Mouse (Mus musculus) ES-E14 (cell line): ENCODE results near the gene Pkp3. TPM values are rescaled to one million over a fixed set of nuclear protein-coding genes. Genes with fewer than 3 reads are reported as not detected.
A peak's percentile ranks its signal among the peaks of the same experiment; 100 is the strongest.

Experiments
- DNase-seq: peaks from one replicate; pipeline ENCODE4 v3.0.0-alpha.2; 2013; ENCODE audit warnings: low read depth, low spot score
- H3K27ac ChIP-seq: 2 replicates; pipeline ENCODE4 v1.5.1; 2012; ENCODE audit warnings: low read depth, mild to moderate bottlenecking, low read length, moderate library complexity, mixed read lengths; ENCODE audit not compliant: poor library complexity, insufficient read depth, severe bottlenecking
- H3K36me3 ChIP-seq: 2 replicates; pipeline ENCODE4 v1.6.1; 2012; ENCODE audit warnings: mild to moderate bottlenecking, low read length, moderate library complexity, mixed read lengths; ENCODE audit not compliant: control insufficient read depth, poor library complexity, insufficient read depth, severe bottlenecking
- H3K4me1 ChIP-seq, 2 experiments: fragments of 150-350 bp in 1 of 2; sonication (generic) in 1 of 2; 2 replicates each; pipeline ENCODE4 v1.6.1; 2012; ENCODE audit warnings: low read length in 2 of 2, mild to moderate bottlenecking in 1 of 2, mixed read lengths in 1 of 2; ENCODE audit not compliant: control insufficient read depth in 2 of 2, insufficient read depth in 2 of 2, poor library complexity in 1 of 2
- H3K4me3 ChIP-seq, 2 experiments: fragments of 150-350 bp in 1 of 2; sonication (generic) in 1 of 2; 2 replicates each; pipeline ENCODE4 v1.5.1; 2012; ENCODE audit warnings: low read length in 2 of 2, low read depth in 1 of 2, mild to moderate bottlenecking in 1 of 2, mixed read lengths in 1 of 2; ENCODE audit not compliant: insufficient read depth in 1 of 2, poor library complexity in 1 of 2, severe bottlenecking in 1 of 2
- H3K9ac ChIP-seq: 2 replicates; pipeline ENCODE4 v1.6.1; 2012; ENCODE audit warnings: low read depth, mild to moderate bottlenecking, low read length, mixed read lengths; ENCODE audit not compliant: poor library complexity, insufficient read depth, severe bottlenecking
- H3K9me3 ChIP-seq: fragments of 150-350 bp; sonication (generic); 2 replicates; pipeline ENCODE4 v1.6.1; 2012; ENCODE audit warnings: low read depth, mild to moderate bottlenecking, low read length; ENCODE audit not compliant: control insufficient read depth, insufficient read depth
- CHD2 ChIP-seq: IDR thresholded peaks from 2 replicates; pipeline ENCODE4 v1.6.1; 2014; ENCODE audit warnings: mild to moderate bottlenecking, low read depth, low read length, inconsistent platforms
- HCFC1 ChIP-seq: IDR thresholded peaks from 2 replicates; pipeline ENCODE4 v1.6.1; 2012; ENCODE audit warnings: low read length, inconsistent platforms, borderline replicate concordance; ENCODE audit not compliant: insufficient read depth
- MAFK ChIP-seq: IDR thresholded peaks from 2 replicates; pipeline ENCODE4 v1.6.1; 2014; ENCODE audit warnings: mild to moderate bottlenecking, low read depth, low read length, inconsistent platforms; ENCODE audit not compliant: insufficient read depth
- ZC3H11A ChIP-seq: IDR thresholded peaks from 2 replicates; pipeline ENCODE4 v1.6.1; 2012; ENCODE audit warnings: low read depth, mild to moderate bottlenecking, inconsistent platforms, low read length, borderline replicate concordance
- ZNF384 ChIP-seq: IDR thresholded peaks from 2 replicates; pipeline ENCODE4 v1.6.1; 2012; ENCODE audit warnings: low read depth, low read length, inconsistent platforms
- in situ Hi-C, 2 experiments: fragments of 600-800 bp; cut with MboI; formaldehyde crosslinking; loops; one replicate each; pipeline ENCODE4 v1.15.1; 2025; ENCODE audit warnings: low sequenced_read_pairs in 2 of 2, inconsistent platforms in 1 of 2; ENCODE audit not compliant: unreplicated experiment in 2 of 2
- total RNA-seq: library from RNA; depleted of rRNA; stranded (reverse); fragments of 300-350 nt; gene quantifications from 2 replicates; pipeline ENCODE4 v1.2.3, GENCODE M21; 2012

Gene Pkp3
- total RNA-seq, 1 experiment, result 8.0 TPM

GRCm38 (mm10) chr7:141042539-141042938 is 35.5 kb upstream of the Pkp3 start:
- peaks cover 5 to 30% of the 10 kb centered on the region in 2 experiments; a peak in 3 of 4 replicates for H3K4me1 ChIP-seq
- no peak overlapping the region for H3K4me3 ChIP-seq
- TF ChIP-seq CHD2, result no peak
- no peak for TF ChIP-seq HCFC1
- TF ChIP-seq ZC3H11A, result no peak
- TF ChIP-seq ZNF384, result no peak
- TF ChIP-seq MAFK, result no peak
- no peak overlapping the region for H3K9ac ChIP-seq
- no peaks in the 10 kb centered on the region for H3K9me3 ChIP-seq
- in situ Hi-C loops, result loop anchor here in 1 of 2 experiments (10.0 kb wide), 1 partner anchor 88 kb away; the partner anchor contains the start of genes Gm45717, Ifitm2 and Ifitm5
- no peaks in the 10 kb centered on the region for H3K36me3 ChIP-seq
- no peak for DNase-seq
- no peak overlapping the region for H3K27ac ChIP-seq

GRCm38 (mm10) chr7:141046931-141047580 is 31.0 kb upstream of the Pkp3 start:
- TF ChIP-seq CHD2 (no peak), ZNF384 (no peak), MAFK (no peak), ZC3H11A (no peak), HCFC1 (no peak)
- in situ Hi-C loops, result loop anchor here in 1 of 2 experiments (10.0 kb wide), 1 partner anchor 92 kb away; the partner anchor contains the start of genes Gm45717, Ifitm2 and Ifitm5
- Histone ChIP-seq H3K9ac (peak overlapping the region; percentile 49; the same call in 1 of the 2 replicates), H3K9me3 (no peaks in the 10 kb centered on the region), H3K36me3 (no peaks in the 10 kb centered on the region), H3K4me3 (peak overlapping the region; percentile 13 to 25; a peak in 2 of 4 replicates), H3K27ac (peak overlapping the region; percentile 88), H3K4me1 (peaks cover 7 to 29% of the 10 kb centered on the region in 2 experiments)
- DNase-seq, result no peak

DNA sequence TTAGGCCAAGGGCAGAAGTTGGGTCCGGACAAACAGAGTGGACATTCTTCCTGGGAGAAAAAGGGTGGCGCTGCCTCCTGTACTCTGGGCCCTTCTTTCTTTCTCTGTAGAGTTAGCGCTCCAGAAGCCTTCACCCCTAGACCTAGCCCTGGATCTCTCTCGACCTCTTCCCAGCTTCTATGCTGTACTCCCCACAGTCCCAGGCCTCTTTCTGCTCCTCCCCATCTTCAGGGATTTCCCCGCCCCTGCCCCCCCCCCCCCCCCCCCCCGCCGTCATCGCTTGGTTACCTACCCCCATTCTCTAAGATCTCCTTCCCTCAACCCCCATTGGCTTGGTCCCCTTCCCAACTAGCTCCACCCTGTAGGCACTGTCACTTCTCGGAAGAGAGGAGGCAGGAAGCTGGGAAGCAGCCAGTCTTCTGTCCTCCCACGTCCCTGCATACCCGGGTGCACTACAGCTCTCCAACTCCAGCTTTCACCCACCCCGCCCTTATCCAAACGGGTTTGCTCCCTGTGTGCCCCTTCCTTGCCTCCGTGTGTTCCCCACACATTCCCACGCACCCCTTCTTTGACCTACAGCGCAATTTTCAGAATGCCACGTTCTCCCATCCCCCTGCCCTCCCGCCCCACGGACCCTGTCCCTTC is 30.3 kb upstream of the Pkp3 start:
- Histone ChIP-seq H3K27ac (peak overlapping the region; percentile 98), H3K9me3 (no peaks in the 10 kb centered on the region), H3K4me3 (peak overlapping the region; percentile 61 to 71), H3K4me1 (peaks cover 7 to 27% of the 10 kb centered on the region in 2 experiments), H3K36me3 (no peaks in the 10 kb centered on the region), H3K9ac (peak overlapping the region; percentile 84)
- in situ Hi-C loops, result loop anchor here in 1 of 2 experiments (10.0 kb wide), 1 partner anchor 93 kb away; the partner anchor contains the start of genes Gm45717, Ifitm2 and Ifitm5
- no peak for DNase-seq
- TF ChIP-seq MAFK, result no peak
- no peak for TF ChIP-seq ZC3H11A
- no peak for TF ChIP-seq ZNF384
- no peak for TF ChIP-seq HCFC1
- TF ChIP-seq CHD2, result no peak

DNA sequence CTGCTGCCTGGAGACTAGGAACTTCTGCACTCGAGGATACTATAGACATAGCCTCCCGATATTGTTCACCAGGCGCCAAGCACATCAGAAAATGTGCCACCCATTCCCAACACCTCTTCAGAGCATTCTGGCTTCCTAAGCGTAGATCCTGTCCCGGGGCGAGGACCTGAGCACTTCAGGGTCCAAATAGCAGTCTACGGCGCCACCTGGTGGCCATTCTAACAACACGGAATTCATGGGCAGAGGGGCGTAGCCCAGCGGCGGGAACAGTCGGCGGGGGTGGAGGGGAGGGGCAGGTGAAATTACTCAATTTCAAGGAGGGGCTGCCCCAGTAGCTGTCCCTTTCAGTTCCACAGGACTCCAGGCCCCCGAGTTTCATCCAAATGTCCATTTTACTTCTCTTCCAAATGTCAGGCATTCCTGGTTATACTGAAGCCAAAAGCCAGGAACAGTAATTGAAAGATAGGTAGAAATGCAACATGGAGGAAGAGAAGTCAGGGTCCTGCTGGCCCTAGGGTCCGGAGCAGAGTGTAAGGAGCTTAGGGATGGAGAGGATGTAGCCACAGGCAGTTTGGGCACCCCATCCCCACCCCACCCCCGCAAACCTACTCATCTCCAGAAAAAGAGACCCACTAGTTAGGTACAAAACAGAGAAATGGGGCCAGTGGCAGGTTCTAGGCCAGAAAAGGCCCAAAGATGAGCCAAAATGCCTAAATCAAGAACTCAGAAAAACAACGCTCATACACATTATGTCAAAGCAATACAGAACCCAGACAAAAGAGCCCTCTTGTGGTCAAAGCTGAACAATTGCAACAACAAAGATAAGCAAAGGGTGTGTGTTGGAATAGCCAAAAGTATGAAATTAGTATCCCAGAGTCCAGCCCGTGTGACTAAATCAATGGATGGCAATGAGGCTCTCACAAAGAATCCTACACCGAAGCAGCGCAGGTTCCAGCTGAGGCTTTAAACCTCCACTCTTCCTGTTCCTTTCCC is 29.5 kb upstream of the Pkp3 start:
- H3K9ac ChIP-seq, result peak overlapping the region; percentile 84
- peaks cover 7 to 22% of the 10 kb centered on the region in 2 experiments for H3K4me1 ChIP-seq
- no peaks in the 10 kb centered on the region for H3K36me3 ChIP-seq
- in situ Hi-C loops, result loop anchor here in 1 of 2 experiments (10.0 kb wide), 1 partner anchor 94 kb away; the partner anchor contains the start of genes Gm45717, Ifitm2 and Ifitm5
- DNase-seq, result peak; percentile 98
- no peaks in the 10 kb centered on the region for H3K9me3 ChIP-seq
- peak overlapping the region; percentile 61 to 71 for H3K4me3 ChIP-seq
- peak; percentile 98 for TF ChIP-seq ZC3H11A
- TF ChIP-seq CHD2, result no peak
- peak overlapping the region; percentile 98 for H3K27ac ChIP-seq
